Mouse (Mus musculus) ES-Bruce4 (cell line): Measurements from ENCODE around the gene Adamts4.

Experiments
- CTCF ChIP-seq: IDR thresholded peaks from one replicate; pipeline ENCODE4 v1.8.1; 2011; ENCODE audit warnings: low read depth, low read length
- EP300 ChIP-seq: IDR thresholded peaks from 2 replicates; pipeline ENCODE4 v1.6.1; 2011; ENCODE audit warnings: low read depth, low read length; ENCODE audit not compliant: insufficient read depth
- POLR2A ChIP-seq: IDR thresholded peaks from one replicate; pipeline ENCODE4 v1.8.1; 2011; ENCODE audit warnings: low read length; ENCODE audit not compliant: insufficient read depth

DNA sequence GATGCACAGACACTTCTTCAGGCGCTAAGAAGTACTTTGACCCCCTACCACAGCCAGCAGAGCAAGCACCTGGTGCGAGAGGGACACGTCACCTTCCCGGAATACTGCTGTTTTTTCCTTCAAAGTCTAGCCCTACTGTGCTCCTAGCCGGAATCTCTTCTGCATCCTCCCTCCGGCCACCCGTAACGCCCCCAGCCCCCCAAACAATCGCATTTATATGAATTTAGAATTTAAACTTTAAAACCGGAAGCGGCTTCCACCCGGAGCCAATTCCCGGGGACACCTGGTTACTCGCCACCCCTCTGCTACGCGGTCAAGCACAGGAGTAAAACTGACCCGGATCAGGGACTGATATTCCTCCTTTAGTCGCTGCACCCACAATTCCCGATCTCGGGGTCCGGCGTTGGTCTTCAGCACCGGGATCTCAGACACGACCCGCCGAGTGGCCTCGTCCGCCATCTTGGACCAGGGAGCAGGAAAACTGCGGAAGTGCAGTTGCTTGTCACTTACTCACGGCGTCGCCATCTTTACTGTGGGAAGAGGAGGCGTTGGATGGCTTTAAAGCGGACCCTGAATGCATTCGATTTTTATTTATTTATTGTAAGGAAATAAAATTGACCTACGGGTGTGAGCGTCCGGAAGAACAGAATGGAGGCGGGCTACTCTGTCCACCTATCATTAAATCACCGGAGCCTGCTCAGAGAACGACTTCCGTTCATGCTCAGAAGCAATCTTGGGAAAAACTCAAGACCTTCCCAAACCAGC is 44.3 kb downstream of the Adamts4 start, which contains the start of gene Ufc1:
- TF ChIP-seq CTCF (no peak), POLR2A (no peak), EP300 (no peak)
